In the genomic region with DNA sequence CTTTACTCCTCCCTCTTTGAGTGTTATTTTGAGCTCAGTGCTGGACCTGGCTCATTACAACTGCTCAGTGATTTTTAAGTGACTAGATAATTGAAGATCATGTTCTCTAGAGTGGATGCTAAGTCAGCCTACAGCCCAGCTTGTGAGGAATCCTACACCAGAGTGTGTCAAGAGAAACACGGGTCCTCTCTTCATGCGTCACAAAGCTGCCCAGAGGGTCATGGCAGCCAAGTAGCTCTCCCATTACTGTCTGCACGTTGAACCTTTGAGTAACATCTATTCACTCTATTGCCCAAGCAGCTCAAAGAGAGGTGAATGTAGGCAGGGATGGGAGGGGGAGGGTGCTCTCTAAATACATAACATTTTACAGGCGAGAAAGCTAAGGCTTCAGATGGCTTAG, we compare ENCODE assay signal across 30 mouse cellular contexts.
DNase-seq lines count a peak whose midpoint lies in the region; ATAC-seq and TF ChIP-seq lines count a peak whose summit lies in the region.
"Had no signal": no experiment of that assay in that cellular context is flagged by ENCODE, and none has a peak within 500 bp of the region (broad histone marks: within the 10 kb centered on the region; RNA-seq: fewer than 3 reads in every experiment).

No protein-coding gene starts in this region.

- no peak overlapping the region for H3K4me2 ChIP-seq in kidney, embryonic 16.5 days (replicated peaks; ENCODE audit: low read depth, low read length)
- H3K4me2 ChIP-seq: embryonic facial prominence, embryonic 12.5 days; embryonic facial prominence, embryonic 15.5 days; forebrain, embryonic 13.5 days; heart, embryonic 13.5 days; hindbrain, embryonic 15.5 days had no signal

- no peaks in the 10 kb centered on the region for H3K9me3 ChIP-seq in kidney, embryonic 16.5 days (ENCODE audit: low read length)
- H3K9me3 ChIP-seq: embryonic facial prominence, embryonic 12.5 days; embryonic facial prominence, embryonic 15.5 days; forebrain, embryonic 13.5 days; heart, embryonic 10.5 days; heart, embryonic 13.5 days; hindbrain, embryonic 15.5 days had no signal

- DNase-seq in frontal cortex, postnatal 14 days (ENCODE audit: low spot score in 2 of 2): no peak
- no peak for DNase-seq in kidney, adult 8-10 months
- DNase-seq in left cerebral cortex, adult 2 months (ENCODE audit: extremely low spot score in 1 of 2, low spot score in 2 of 2): no peak
- DNase-seq in left cerebral cortex, adult 8-10 months (ENCODE audit: low spot score in 2 of 2): no peak
- DNase-seq: adrenal gland, postnatal 10 days; adrenal gland, postnatal 36 days; B cell, adult 2 months; cerebellum, adult 11 months; cerebellum, adult 2 months; cerebellum, adult 9-11 months; cerebellum, postnatal 25 days; gastrocnemius, postnatal 10 days; gastrocnemius, postnatal 36 days; heart, adult 2 months; heart, postnatal 14 days; heart, postnatal 4 days had no signal

- H3K36me3 ChIP-seq in kidney, embryonic 16.5 days (ENCODE audit: insufficient read depth, low read length): no peaks in the 10 kb centered on the region
- H3K36me3 ChIP-seq: embryonic facial prominence, embryonic 12.5 days; embryonic facial prominence, embryonic 15.5 days; G1E; heart, embryonic 10.5 days; heart, embryonic 13.5 days; hindbrain, embryonic 15.5 days had no signal

- WGBS in kidney, embryonic 16.5 days: 43% methylated on average over 4 of the region's 4 CpGs
- WGBS in olfactory bulb, adult 2 months: 50% methylated on average over 4 of the region's 4 CpGs

- no peak overlapping the region for H3K9ac ChIP-seq in kidney, embryonic 16.5 days (replicated peaks; ENCODE audit: low read length)
- H3K9ac ChIP-seq: embryonic facial prominence, embryonic 12.5 days; embryonic facial prominence, embryonic 15.5 days; forebrain, embryonic 13.5 days; heart, embryonic 13.5 days; hindbrain, embryonic 15.5 days had no signal

- no peak for TF ChIP-seq CTCF in left cerebral cortex, adult 2 months (IDR thresholded peaks at IDR 0.05)
- TF ChIP-seq CTCF in olfactory bulb, adult 2 months (IDR thresholded peaks at IDR 0.05; ENCODE audit: insufficient read depth, low read depth, low read length): no peak

- no peaks in the 10 kb centered on the region for H3K27me3 ChIP-seq in kidney, embryonic 16.5 days (ENCODE audit: insufficient read depth, low read length)
- H3K27me3 ChIP-seq: CH12.LX; embryonic facial prominence, embryonic 12.5 days; embryonic facial prominence, embryonic 15.5 days; forebrain, embryonic 13.5 days; heart, embryonic 13.5 days; hindbrain, embryonic 15.5 days; Patski had no signal

- ATAC-seq in frontal cortex, adult (ENCODE audit: low TSS enrichment): peak; percentile 92
- peak; percentile 94 for ATAC-seq in kidney, embryonic 16.5 days (ENCODE audit: low FRiP score, low TSS enrichment)
- ATAC-seq: forebrain, embryonic 13.5 days; forebrain, embryonic 16.5 days; Patski had no signal

- TF ChIP-seq POLR2A in olfactory bulb, adult 2 months (IDR thresholded peaks at IDR 0.05; ENCODE audit: insufficient read depth, low read depth, low read length): no peak

- H3K27ac ChIP-seq in kidney, embryonic 16.5 days (ENCODE audit: low read length): no peak overlapping the region
- H3K27ac ChIP-seq in left cerebral cortex, adult 2 months: peak overlapping the region; percentile 13; the same call in 1 of the 2 replicates
- H3K27ac ChIP-seq in olfactory bulb, adult 2 months (ENCODE audit: insufficient read depth, low read depth, low read length): peak overlapping the region; percentile 10; the same call in 1 of the 2 replicates
- H3K27ac ChIP-seq: embryonic facial prominence, embryonic 12.5 days; embryonic facial prominence, embryonic 15.5 days; forebrain, embryonic 13.5 days; heart, adult 2 months; heart, embryonic 10.5 days; heart, embryonic 13.5 days; hindbrain, embryonic 15.5 days had no signal

- H3K4me3 ChIP-seq in kidney, embryonic 16.5 days (ENCODE audit: low read length): no peak overlapping the region
- no peak overlapping the region for H3K4me3 ChIP-seq in left cerebral cortex, adult 2 months
- no peak overlapping the region for H3K4me3 ChIP-seq in olfactory bulb, adult 2 months (ENCODE audit: insufficient read depth, low read depth, low read length)
- H3K4me3 ChIP-seq: embryonic facial prominence, embryonic 12.5 days; embryonic facial prominence, embryonic 15.5 days; erythroblast, embryonic 14.5 days; forebrain, embryonic 13.5 days; heart, adult 2 months; heart, embryonic 10.5 days; heart, embryonic 13.5 days; hindbrain, embryonic 15.5 days had no signal

- H3K4me1 ChIP-seq in kidney, embryonic 16.5 days (ENCODE audit: insufficient read depth, low read length): no peaks in the 10 kb centered on the region
- peaks cover 4% of the 10 kb centered on the region; the same call in 1 of the 2 replicates for H3K4me1 ChIP-seq in olfactory bulb, adult 2 months (ENCODE audit: control insufficient read depth, insufficient read depth, low read length)
- H3K4me1 ChIP-seq: embryonic facial prominence, embryonic 12.5 days; embryonic facial prominence, embryonic 15.5 days; forebrain, embryonic 13.5 days; heart, embryonic 10.5 days; heart, embryonic 13.5 days; hindbrain, embryonic 15.5 days had no signal

- intact Hi-C loops in left cerebral cortex, adult 2 months (cut with DNase I): no loop called here
